Mouse (Mus musculus): Measurements from ENCODE around the gene Ap4s1.

DNA sequence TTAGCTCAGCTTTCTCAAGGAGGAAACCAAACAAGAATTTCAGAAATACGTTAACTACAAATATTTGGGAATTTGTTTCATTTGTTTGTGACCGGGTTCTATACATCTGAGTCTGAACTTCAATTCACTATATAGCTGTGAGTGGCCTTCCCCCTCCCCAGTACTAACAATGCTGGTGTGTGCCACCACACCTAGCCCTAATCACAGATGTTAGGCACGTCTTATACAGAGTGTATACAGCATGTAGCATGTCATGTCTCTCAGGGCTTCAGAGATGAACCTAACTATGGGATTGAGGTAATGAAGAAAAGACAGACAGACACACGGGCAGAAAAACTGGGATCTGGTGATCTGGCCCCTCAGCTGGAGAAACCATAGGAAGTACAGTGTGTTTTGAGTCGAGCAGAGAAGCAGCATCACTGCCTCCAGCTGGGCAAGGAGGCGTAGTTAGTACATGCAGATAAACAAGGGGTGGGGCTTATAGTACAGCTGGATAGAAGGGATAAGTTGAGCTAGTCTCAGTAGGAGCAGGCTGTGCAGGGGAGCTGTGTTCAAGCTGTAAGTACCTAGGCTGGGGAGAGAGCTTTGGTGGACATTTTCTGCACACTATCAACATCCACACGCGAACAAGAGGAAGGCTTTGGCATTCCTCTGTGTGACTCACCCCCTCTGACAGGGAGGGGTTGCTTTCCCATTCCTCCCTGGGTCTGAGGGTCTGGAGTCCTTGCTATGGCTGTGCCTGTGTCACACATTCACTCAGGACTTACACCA, 9.0 kb downstream of the Ap4s1 start:
- TF ChIP-seq POLR2A (IDR thresholded peaks at IDR 0.05; ENCODE audit: insufficient read depth, low read depth, low read length) (no peak), CTCF (IDR thresholded peaks at IDR 0.05; ENCODE audit: insufficient read depth, low read depth, low read length) (no peak)
